Mouse (Mus musculus) G1E (cell line): ENCODE measurements around the gene Mrpl11.

Experiments
- CTCF ChIP-seq: IDR thresholded peaks from 2 replicates; pipeline ENCODE4 v1.5.1; 2012; ENCODE audit warnings: low read depth, low read length, inconsistent platforms, mixed read lengths
- GATA1 ChIP-seq: IDR thresholded peaks from 2 replicates; pipeline ENCODE4 v1.6.1; 2012; ENCODE audit warnings: borderline replicate concordance, low read length, inconsistent platforms, mixed read lengths
- GATA2 ChIP-seq: IDR thresholded peaks from 2 replicates; pipeline ENCODE4 v1.6.1; 2012; ENCODE audit warnings: low read depth, low read length, inconsistent platforms, borderline replicate concordance
- POLR2AphosphoS5 ChIP-seq: IDR thresholded peaks from 2 replicates; pipeline ENCODE4 v1.6.1; 2012; ENCODE audit warnings: low read depth, low read length, inconsistent platforms; ENCODE audit not compliant: insufficient replicate concordance
- TAL1 ChIP-seq: conservative IDR thresholded peaks from 2 replicates; pipeline ENCODE4 v1.6.1; 2012; ENCODE audit warnings: low read depth, low read length, inconsistent platforms, mixed read lengths

DNA sequence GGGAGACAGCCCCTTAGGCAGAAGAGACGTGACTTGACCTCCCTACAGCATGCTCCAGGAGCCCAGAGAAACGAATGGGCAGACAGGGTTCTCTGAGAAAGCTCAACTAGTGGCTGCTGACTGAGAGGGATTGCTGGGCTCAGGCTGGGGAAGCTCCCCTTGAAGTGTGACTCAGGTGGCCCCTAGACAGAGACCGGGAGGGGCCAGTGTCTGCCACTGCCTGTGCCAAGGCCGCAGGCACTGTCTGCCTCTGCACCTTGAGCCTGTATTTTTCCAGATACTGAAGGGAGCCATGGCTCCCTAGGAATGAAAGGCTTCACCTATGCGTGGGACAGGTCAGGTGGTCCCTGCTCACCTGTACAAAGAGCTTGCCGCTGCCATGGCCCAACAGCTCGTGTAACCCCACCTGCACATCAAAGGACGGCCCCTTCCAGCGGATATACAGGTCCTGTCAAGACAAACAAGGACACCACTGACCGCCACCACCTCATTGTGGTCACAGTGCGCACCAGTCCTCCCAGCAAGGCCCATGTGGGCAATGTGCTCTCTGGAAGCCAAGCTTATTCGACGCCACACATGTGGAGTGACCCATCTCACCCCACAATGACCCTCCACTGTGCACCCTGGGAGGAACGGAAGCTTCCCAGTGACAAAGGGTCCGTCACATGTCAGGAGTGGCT is 45.9 kb upstream of the Mrpl11 start:
- TF ChIP-seq CTCF: no peak
- no peak for TF ChIP-seq TAL1
- no peak for TF ChIP-seq GATA1
- TF ChIP-seq GATA2: no peak
- no peak for TF ChIP-seq POLR2AphosphoS5
